Mouse (Mus musculus) CH12.LX (cell line): Measurements from ENCODE around the gene Rap1gap. TPM values are rescaled to one million over a fixed set of nuclear protein-coding genes. Genes with fewer than 3 reads are reported as not detected.

Experiments
- DNase-seq: peaks from one replicate; pipeline ENCODE4 v3.0.0-alpha.2; 2013; ENCODE audit errors: extremely low read depth
- H3K27ac ChIP-seq: 2 replicates; pipeline ENCODE4 v1.5.1; 2012; ENCODE audit warnings: low read depth, mild to moderate bottlenecking, control low read depth, moderate library complexity; ENCODE audit not compliant: insufficient read depth
- H3K27me3 ChIP-seq: replicated peaks from 2 replicates; pipeline ENCODE3; 2012; ENCODE audit warnings: inconsistent platforms
- H3K36me3 ChIP-seq, 2 experiments: replicated peaks in 1 of 2; 2 replicates each; pipeline versions ENCODE3 to v1.6.1; 2012; ENCODE audit warnings: inconsistent platforms in 1 of 2, low read length in 1 of 2, mild to moderate bottlenecking in 1 of 2, mixed read lengths in 1 of 2, moderate library complexity in 1 of 2; ENCODE audit not compliant: control insufficient read depth in 1 of 2, insufficient read depth in 1 of 2
- H3K4me1 ChIP-seq, 2 experiments: 2 replicates each; pipeline ENCODE4 v1.6.1; 2012; ENCODE audit warnings: inconsistent platforms in 1 of 2, moderate library complexity in 1 of 2; ENCODE audit not compliant: insufficient read depth in 2 of 2, control insufficient read depth in 1 of 2
- H3K4me2 ChIP-seq: 2 replicates; pipeline ENCODE4 v1.6.1; 2012; ENCODE audit warnings: low read depth, mild to moderate bottlenecking, control low read depth; ENCODE audit not compliant: poor library complexity, insufficient read depth, severe bottlenecking
- H3K4me3 ChIP-seq, 3 experiments: fragments of 150-350 bp in 1 of 3; sonication (generic) in 1 of 3; replicated peaks in 1 of 3; 2 replicates each; pipeline versions ENCODE3 to v1.5.1; 2011 to 2012; ENCODE audit warnings: low read depth in 2 of 3, low read length in 2 of 3, mild to moderate bottlenecking in 2 of 3, moderate library complexity in 2 of 3, control low read depth in 1 of 3, improper control_type of control experiment in 1 of 3, inconsistent platforms in 1 of 3, mixed read lengths in 1 of 3; ENCODE audit not compliant: poor library complexity in 1 of 3
- H3K79me2 ChIP-seq: replicated peaks from 2 replicates; pipeline ENCODE4 v1.6.1; 2012; ENCODE audit warnings: mild to moderate bottlenecking, moderate library complexity; ENCODE audit not compliant: control insufficient read depth, poor library complexity, insufficient read depth, severe bottlenecking; ENCODE audit errors: extremely low read depth
- H3K9ac ChIP-seq: 2 replicates; pipeline ENCODE4 v1.6.1; 2012; ENCODE audit warnings: low read depth, mild to moderate bottlenecking, control low read depth, moderate library complexity; ENCODE audit not compliant: insufficient read depth
- H3K9me3 ChIP-seq: replicated peaks from 2 replicates; pipeline ENCODE3; 2012; ENCODE audit warnings: low read length, inconsistent platforms, mixed read lengths
- BHLHE40 ChIP-seq: IDR thresholded peaks from 2 replicates; pipeline ENCODE4 v1.6.1; 2011; ENCODE audit warnings: mild to moderate bottlenecking, low read depth, low read length, improper control_type of control experiment
- E2F4 ChIP-seq: IDR thresholded peaks from 2 replicates; pipeline ENCODE4 v1.6.1; 2011; ENCODE audit warnings: low read depth, low read length, improper control_type of control experiment; ENCODE audit not compliant: insufficient replicate concordance
- EP300 ChIP-seq: IDR thresholded peaks from 2 replicates; pipeline ENCODE4 v1.6.1; 2011; ENCODE audit warnings: low read length, improper control_type of control experiment
- GABPA ChIP-seq: IDR thresholded peaks from 2 replicates; pipeline ENCODE4 v1.6.1; 2012; ENCODE audit warnings: low read depth, low read length, improper control_type of control experiment, inconsistent platforms; ENCODE audit not compliant: insufficient replicate concordance
- HCFC1 ChIP-seq: IDR thresholded peaks from 2 replicates; pipeline ENCODE4 v1.6.1; 2012; ENCODE audit warnings: low read depth, mild to moderate bottlenecking, inconsistent platforms, low read length, improper control_type of control experiment
- JUN ChIP-seq: IDR thresholded peaks from 2 replicates; pipeline ENCODE4 v1.6.1; 2011; ENCODE audit warnings: low read depth, mild to moderate bottlenecking, low read length, improper control_type of control experiment, moderate library complexity; ENCODE audit not compliant: insufficient read depth
- MAX ChIP-seq: IDR thresholded peaks from 2 replicates; pipeline ENCODE4 v1.6.1; 2011; ENCODE audit warnings: low read length, improper control_type of control experiment
- MAZ ChIP-seq: IDR thresholded peaks from 2 replicates; pipeline ENCODE4 v1.6.1; 2012; ENCODE audit warnings: low read depth, mild to moderate bottlenecking, inconsistent platforms, low read length, improper control_type of control experiment, moderate library complexity
- MEF2A ChIP-seq: IDR thresholded peaks from 2 replicates; pipeline ENCODE4 v1.6.1; 2014; ENCODE audit warnings: low read depth, mild to moderate bottlenecking, inconsistent platforms, low read length, improper control_type of control experiment, borderline replicate concordance
- NRF1 ChIP-seq: IDR thresholded peaks from 2 replicates; pipeline ENCODE4 v1.6.1; 2014; ENCODE audit warnings: low read depth, mild to moderate bottlenecking, inconsistent platforms, low read length, improper control_type of control experiment, moderate library complexity
- POLR2AphosphoS2 ChIP-seq: IDR thresholded peaks from 2 replicates; pipeline ENCODE4 v1.6.1; 2011; ENCODE audit warnings: low read depth, low read length, improper control_type of control experiment
- RCOR1 ChIP-seq: conservative IDR thresholded peaks from 2 replicates; pipeline ENCODE4 v1.6.1; 2012; ENCODE audit warnings: low read depth, mild to moderate bottlenecking, inconsistent platforms, low read length, improper control_type of control experiment
- TBP ChIP-seq: conservative IDR thresholded peaks from 2 replicates; pipeline ENCODE4 v1.6.1; 2011; ENCODE audit warnings: low read depth, low read length, improper control_type of control experiment
- USF1 ChIP-seq: IDR thresholded peaks from 2 replicates; pipeline ENCODE4 v1.6.1; 2014; ENCODE audit warnings: low read depth, mild to moderate bottlenecking, inconsistent platforms, low read length, improper control_type of control experiment
- USF2 ChIP-seq: conservative IDR thresholded peaks from 2 replicates; pipeline ENCODE4 v1.6.1; 2011; ENCODE audit warnings: low read depth, low read length, improper control_type of control experiment
- ZC3H11A ChIP-seq: IDR thresholded peaks from 2 replicates; pipeline ENCODE4 v1.6.1; 2012; ENCODE audit warnings: low read depth, mild to moderate bottlenecking, inconsistent platforms, low read length, improper control_type of control experiment
- ZKSCAN1 ChIP-seq: IDR thresholded peaks from 2 replicates; pipeline ENCODE4 v1.6.1; 2012; ENCODE audit warnings: low read depth, inconsistent platforms, low read length, improper control_type of control experiment, borderline replicate concordance
- dilution Hi-C: fragments of 300-500 bp; cut with MboI; formaldehyde crosslinking; loops from 2 replicates; pipeline ENCODE4 v1.14.3; 2020; ENCODE audit warnings: low sequenced_read_pairs; ENCODE audit not compliant: extremely low pct_unique_long_range_greater_than_20kb, extremely low pct_ligation_motif_present
- in situ Hi-C: fragments of 300-500 bp; cut with MboI; formaldehyde crosslinking; loops from 3 replicates; pipeline ENCODE4 v1.14.3; 2019; ENCODE audit warnings: low sequenced_read_pairs, low pct_ligation_motif_present, low pct_unique_long_range_greater_than_20kb, mixed read lengths
- polyA plus RNA-seq: library from polyadenylated mRNA; unstranded; fragments of >175 nt; gene quantifications from 2 replicates; pipeline ENCODE4 v1.2.1, GENCODE M21; 2012; ENCODE audit warnings: low read depth; ENCODE audit not compliant: insufficient read length
- total RNA-seq, 2 experiments: library from RNA; depleted of rRNA; stranded (reverse); fragments of 300-350 nt in 1 of 2; fragments of >200 nt in 1 of 2; gene quantifications; 2 replicates each; pipeline ENCODE4 v1.2.3; 2012 to 2014

Rap1gap gene
- total RNA-seq (2012; rRNA removed) (5.1 and 5.8 TPM in 2 replicates), total RNA-seq (2014; rRNA removed) (2.4 and 3.0 TPM in 2 replicates), polyA plus RNA-seq (9.2 and 11.1 TPM in 2 replicates)

DNA sequence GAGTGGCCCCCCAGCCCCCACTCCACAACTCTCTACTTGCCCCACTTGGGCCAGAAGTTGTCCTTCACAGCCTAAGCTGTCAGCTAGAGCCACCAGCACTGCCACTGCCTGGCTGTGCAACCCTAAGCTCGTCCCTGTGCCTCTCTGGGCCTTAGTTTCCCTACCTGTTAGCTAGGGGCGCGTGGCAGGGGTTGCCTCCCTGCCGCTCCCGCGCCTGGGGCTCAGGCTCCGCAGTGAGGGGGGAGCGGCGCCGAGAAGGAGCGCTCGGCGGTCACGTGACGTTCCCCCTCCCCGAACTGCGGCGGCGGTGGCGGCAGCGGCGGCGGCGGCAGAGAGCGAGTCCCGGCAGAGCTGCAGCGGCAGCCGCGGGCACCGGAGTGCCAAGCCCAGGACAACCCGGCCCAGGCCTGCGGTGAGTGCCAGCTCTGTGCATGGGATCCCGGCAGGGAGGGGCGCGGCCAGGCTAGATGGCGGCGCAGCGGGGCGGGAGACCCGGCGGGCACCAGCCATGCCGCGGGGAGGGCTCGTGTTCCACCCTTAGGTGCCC, at the start of gene Rap1gap:
Gene Rap1gap, plus strand, starts transcription at position 294 of the 547 bp plus-strand sequence.
- Histone ChIP-seq H3K79me2 (no peaks in the 10 kb centered on the region), H3K9ac (no peak within 1 kb of the TSS), H3K27ac (no peak within 1 kb of the TSS)
- no peak for DNase-seq
- TF ChIP-seq USF2: 0 out of 2 replicates have a peak, but pooled peaks have one; percentile 6
- TF ChIP-seq POLR2AphosphoS2: no peak
- TF ChIP-seq E2F4: no peak
- TF ChIP-seq USF1: peak; percentile 74
- TF ChIP-seq MAX: no peak
- no peak for TF ChIP-seq NRF1
- TF ChIP-seq HCFC1: no peak
- peak; percentile 42; the same call in 1 of the 2 replicates for TF ChIP-seq BHLHE40
- no peak for TF ChIP-seq ZKSCAN1
- no peak for TF ChIP-seq MEF2A
- TF ChIP-seq, all 38 proteins: peak for 3
- peak within 1 kb of the TSS; percentile 30; the same call in 1 of the 2 replicates for H3K4me2 ChIP-seq
- in situ Hi-C loops (no loop called here), dilution Hi-C loops (no loop called here)
- no peaks in the 10 kb centered on the region for H3K9me3 ChIP-seq
- peaks cover 0 to 7% of the 10 kb centered on the region in 2 experiments; a peak in 2 of 4 replicates for H3K4me1 ChIP-seq
- peaks cover 0 to 2% of the 10 kb centered on the region in 2 experiments for H3K36me3 ChIP-seq
- H3K4me3 ChIP-seq: peak within 1 kb of the TSS in 1 of 3 experiments; percentile 45
- H3K27me3 ChIP-seq: peaks cover 59% of the 10 kb centered on the region

DNA sequence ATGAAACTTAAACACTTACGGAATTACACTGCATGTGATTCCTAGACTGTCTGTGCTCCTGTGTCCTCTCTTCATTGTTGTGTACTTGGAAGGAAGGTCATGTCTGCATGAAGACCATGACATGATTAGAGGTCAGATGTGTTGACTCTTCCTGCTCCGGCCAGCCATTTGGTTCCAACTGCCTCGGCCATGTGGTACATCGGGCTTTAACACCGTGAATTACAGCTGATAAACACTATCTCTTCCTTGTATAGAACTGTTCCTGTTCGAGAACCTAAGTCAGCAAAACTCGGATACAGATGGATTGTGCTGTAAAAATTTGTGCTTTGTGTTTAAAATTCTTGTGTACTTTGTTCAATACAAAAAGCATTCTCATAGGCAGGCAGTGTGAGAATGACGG, 41.7 kb upstream of the Rap1gap start:
- in situ Hi-C loops (no loop called here), dilution Hi-C loops (no loop called here)
- H3K79me2 ChIP-seq: no peaks in the 10 kb centered on the region
- no peak overlapping the region for H3K9ac ChIP-seq
- H3K4me1 ChIP-seq: no peaks in the 10 kb centered on the region
- no peak overlapping the region for H3K4me2 ChIP-seq
- H3K9me3 ChIP-seq: no peaks in the 10 kb centered on the region
- TF ChIP-seq GABPA (no peak), MAZ (no peak), RCOR1 (no peak), POLR2AphosphoS2 (no peak), EP300 (no peak), ZC3H11A (no peak), JUN (no peak), TBP (no peak)
- H3K4me3 ChIP-seq: no peak overlapping the region
- no peak overlapping the region for H3K27ac ChIP-seq
- no peak for DNase-seq
- H3K27me3 ChIP-seq: no peaks in the 10 kb centered on the region
- peaks cover 60 to 90% of the 10 kb centered on the region in 2 experiments for H3K36me3 ChIP-seq
